Mouse (Mus musculus) E14TG2a.4 (cell line): Measurements from ENCODE around the gene Rer1.

Experiments
- H3K27me3 ChIP-seq: 2 replicates; pipeline ENCODE4 v1.6.1; 2014; ENCODE audit warnings: low read length, control low read depth; ENCODE audit not compliant: insufficient read depth
- H3K36me3 ChIP-seq: 2 replicates; pipeline ENCODE4 v1.6.1; 2014; ENCODE audit warnings: low read length, control low read depth; ENCODE audit not compliant: insufficient read depth
- H3K4me1 ChIP-seq: replicated peaks from 2 replicates; pipeline ENCODE4 v1.6.1; 2014; ENCODE audit warnings: low read depth, low read length, control low read depth
- H3K4me3 ChIP-seq: replicated peaks from 2 replicates; pipeline ENCODE4 v1.5.1; 2014; ENCODE audit warnings: mild to moderate bottlenecking, low read length
- H3K9me3 ChIP-seq: 2 replicates; pipeline ENCODE4 v1.6.1; 2014; ENCODE audit warnings: low read length, control low read depth
- CTCF ChIP-seq: conservative IDR thresholded peaks from 2 replicates; pipeline ENCODE4 v1.5.1; 2014; ENCODE audit warnings: low read length
- NANOG ChIP-seq: IDR thresholded peaks from 2 replicates; pipeline ENCODE4 v1.6.1; 2014; ENCODE audit warnings: borderline replicate concordance, low read length, mixed read lengths
- POU5F1 ChIP-seq: IDR thresholded peaks from 2 replicates; pipeline ENCODE4 v1.6.1; 2014; ENCODE audit warnings: low read length, borderline replicate concordance

The Rer1 gene

DNA sequence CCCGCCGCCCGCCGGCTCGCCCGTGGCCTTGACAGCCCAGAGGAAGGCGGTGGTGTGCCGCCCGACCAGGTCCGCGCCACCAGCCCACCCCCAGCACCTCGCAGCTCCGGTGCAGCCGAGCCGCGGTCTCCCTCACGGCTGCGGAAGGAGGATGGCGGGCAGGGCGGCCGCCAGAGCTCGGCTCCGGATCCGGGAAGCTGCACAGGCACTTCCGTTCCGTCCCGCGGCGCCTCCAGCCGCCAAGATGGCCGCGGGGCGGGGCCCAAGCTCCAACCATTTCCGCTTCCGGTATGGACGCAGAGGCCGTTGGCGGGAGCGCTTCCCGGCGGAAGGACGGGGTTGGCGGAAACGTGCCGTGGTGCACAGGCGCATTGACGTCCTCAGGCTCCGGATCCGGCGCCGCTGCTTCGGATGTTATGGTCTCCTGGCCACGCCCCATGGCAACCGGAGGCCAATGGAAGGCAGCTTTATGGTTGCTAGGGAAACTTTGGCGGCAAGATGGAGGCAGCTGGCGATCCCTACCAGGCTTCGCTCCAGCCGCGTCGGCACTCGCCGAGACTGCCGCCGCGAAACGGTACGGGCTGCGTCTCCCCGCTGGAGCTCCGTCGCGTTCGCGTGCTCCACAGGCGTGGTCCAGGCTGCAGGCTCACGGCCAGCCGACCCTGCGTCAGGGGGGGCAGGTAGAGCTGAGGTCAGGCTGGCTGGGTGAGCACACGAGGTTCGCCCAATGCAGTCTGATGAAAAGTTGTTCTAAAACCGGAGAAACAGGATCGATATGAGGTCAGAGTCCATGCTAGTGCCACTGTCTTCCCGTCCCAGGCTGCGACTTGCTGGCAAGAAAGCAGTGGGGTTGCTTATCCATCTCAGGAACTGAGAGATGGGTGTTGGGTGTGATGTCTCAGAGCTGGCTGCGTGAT is at the start of gene Rer1, which contains the start of gene Morn1:
Rer1 (minus strand) TSS at position 275 of the 917 bp plus-strand sequence.
Morn1 (plus strand) TSS at position 470 of the 917 bp plus-strand sequence.
- TF ChIP-seq NANOG (no peak), POU5F1 (no peak), CTCF (no peak)
- peak within 1 kb of the TSS; percentile 100 for H3K4me3 ChIP-seq
- no peaks in the 10 kb centered on the region for H3K27me3 ChIP-seq
- no peaks in the 10 kb centered on the region for H3K9me3 ChIP-seq
- peaks cover 48% of the 10 kb centered on the region for H3K4me1 ChIP-seq
- peaks cover 65% of the 10 kb centered on the region for H3K36me3 ChIP-seq

DNA sequence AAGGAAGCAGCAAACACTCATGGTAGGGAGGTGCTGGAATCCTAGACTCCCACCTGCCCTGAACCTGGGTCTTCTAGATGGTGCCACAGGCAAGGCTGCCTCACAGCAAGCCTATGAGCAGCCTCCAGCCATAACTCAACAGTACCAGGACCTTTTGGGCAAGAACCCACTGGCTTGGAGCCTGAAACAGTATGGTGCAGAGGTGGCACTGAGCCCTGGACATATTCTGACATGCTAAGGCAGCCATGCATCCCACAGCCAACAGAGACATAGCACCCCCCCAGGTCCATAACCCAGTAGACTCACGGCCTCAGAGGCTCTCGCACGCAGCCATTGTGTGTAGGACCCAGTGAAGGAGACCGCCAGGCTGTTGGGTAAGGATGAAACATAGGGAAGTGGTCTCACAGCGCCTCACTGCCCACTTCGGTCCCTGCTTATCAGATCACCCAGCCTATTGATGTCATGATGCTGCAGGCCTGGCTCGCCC is 48.5 kb upstream of the Rer1 start:
- Histone ChIP-seq H3K27me3 (no peaks in the 10 kb centered on the region), H3K9me3 (no peaks in the 10 kb centered on the region), H3K4me3 (no peak overlapping the region), H3K36me3 (no peaks in the 10 kb centered on the region), H3K4me1 (peaks cover 45% of the 10 kb centered on the region)
- TF ChIP-seq POU5F1 (no peak), NANOG (no peak), CTCF (no peak)

DNA sequence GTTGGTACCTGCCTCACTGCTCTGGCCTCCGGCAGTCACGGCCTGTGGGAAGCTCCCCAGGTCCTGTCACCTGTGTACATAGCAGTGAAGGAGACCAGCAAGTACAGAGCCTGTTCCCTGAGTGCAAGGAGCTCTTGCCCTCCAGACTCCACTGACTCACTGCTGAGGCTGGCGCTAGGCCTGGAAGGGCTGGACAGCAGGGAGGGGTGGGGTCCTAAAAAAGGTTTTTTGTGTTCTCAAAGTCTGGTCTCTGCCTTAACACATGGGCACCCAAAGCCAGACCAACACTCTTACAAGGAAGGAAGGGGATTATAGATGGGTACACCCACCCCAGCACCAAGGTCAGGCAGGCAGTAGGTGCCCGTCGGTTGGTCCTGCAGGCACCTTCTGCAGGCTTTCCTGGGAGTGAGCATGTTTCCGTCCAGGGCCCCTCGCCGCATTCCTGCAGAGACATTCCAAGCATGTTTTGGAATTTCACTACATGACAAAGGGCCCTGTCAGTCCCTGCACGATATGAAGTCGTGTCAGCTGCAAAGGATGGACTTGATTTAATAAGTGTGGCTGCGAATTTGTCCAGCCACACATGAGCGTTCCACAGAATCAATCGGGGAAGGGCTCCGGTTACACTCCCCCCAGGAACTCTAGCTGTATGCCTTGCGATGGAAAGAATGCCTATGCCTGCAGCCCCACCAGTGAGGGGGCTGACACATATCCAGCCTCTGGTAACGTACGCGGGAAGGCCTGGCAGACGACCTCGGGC is 47.7 kb upstream of the Rer1 start:
- Histone ChIP-seq H3K4me1 (peaks cover 53% of the 10 kb centered on the region), H3K27me3 (no peaks in the 10 kb centered on the region), H3K4me3 (no peak overlapping the region), H3K9me3 (no peaks in the 10 kb centered on the region), H3K36me3 (no peaks in the 10 kb centered on the region)
- TF ChIP-seq NANOG: no peak
- no peak for TF ChIP-seq CTCF
- no peak for TF ChIP-seq POU5F1

DNA sequence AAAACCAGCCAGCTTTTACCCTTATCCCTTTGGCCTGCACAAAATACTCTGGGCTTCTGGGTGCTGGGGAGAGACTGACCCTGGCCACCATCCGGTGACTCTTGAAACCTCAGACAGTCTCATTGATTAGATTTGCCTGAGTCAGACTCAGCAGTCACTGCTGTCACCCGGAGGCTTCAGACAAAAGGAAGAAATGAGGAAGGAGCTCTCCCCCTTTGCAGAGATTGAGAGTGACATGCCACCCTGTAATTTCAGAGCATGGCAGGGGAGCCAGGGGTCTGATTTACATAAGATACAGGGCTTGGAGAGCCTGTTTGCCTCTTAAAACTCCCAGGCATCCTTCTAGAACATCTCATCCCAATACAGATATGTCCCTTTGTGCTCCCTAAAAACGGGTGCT is 47.0 kb upstream of the Rer1 start:
- peaks cover 57% of the 10 kb centered on the region for H3K4me1 ChIP-seq
- H3K27me3 ChIP-seq: no peaks in the 10 kb centered on the region
- TF ChIP-seq NANOG (no peak), POU5F1 (no peak), CTCF (no peak)
- no peak overlapping the region for H3K4me3 ChIP-seq
- H3K36me3 ChIP-seq: no peaks in the 10 kb centered on the region
- no peaks in the 10 kb centered on the region for H3K9me3 ChIP-seq

DNA sequence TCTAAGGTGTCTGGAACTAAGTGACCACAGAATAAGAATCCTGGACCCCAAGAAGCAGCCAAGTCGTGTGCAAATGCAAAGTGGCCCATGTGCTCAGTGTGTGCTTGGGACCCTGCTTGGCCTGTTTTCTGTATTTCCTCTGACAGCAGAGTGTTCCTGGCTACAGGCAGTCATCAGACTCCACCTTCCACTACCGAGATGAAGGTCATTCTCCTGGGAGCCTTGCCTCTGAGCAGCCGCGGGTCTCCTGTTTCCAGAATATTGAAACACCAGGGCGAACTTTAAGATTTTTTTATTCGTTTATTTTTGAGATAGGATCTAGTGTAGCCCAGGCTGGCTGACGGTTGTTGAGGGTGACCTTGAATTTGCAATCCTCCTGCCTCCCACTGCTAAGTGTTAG is 44.4 kb upstream of the Rer1 start:
- H3K36me3 ChIP-seq: no peaks in the 10 kb centered on the region
- H3K27me3 ChIP-seq: no peaks in the 10 kb centered on the region
- H3K4me1 ChIP-seq: peaks cover 52% of the 10 kb centered on the region
- TF ChIP-seq NANOG: no peak
- no peak for TF ChIP-seq POU5F1
- TF ChIP-seq CTCF: no peak
- no peak overlapping the region for H3K4me3 ChIP-seq
- no peaks in the 10 kb centered on the region for H3K9me3 ChIP-seq

DNA sequence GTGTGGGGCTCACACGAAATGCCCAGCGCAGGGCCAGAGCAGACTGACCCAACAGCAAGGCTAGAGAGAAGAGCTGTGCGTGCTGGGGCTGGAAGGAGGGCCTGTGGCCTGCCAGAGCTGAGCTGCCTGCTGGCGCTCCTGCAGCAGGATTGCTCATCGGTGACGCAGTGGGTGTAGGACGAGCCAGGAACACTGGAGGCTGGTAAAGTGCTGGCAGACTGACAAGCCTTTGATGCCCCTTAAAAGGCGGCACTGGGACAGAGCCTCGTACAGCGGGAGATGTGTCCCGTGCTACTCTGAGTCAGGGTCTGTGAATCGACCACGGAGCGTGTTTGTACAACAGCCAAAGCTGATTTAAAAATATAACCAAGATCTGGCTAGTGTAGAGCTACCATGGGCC is 43.8 kb upstream of the Rer1 start:
- Histone ChIP-seq H3K9me3 (no peaks in the 10 kb centered on the region), H3K4me3 (peak overlapping the region; percentile 37; the same call in 1 of the 2 replicates), H3K36me3 (no peaks in the 10 kb centered on the region), H3K4me1 (peaks cover 52% of the 10 kb centered on the region), H3K27me3 (no peaks in the 10 kb centered on the region)
- no peak for TF ChIP-seq NANOG
- no peak for TF ChIP-seq POU5F1
- TF ChIP-seq CTCF: no peak

DNA sequence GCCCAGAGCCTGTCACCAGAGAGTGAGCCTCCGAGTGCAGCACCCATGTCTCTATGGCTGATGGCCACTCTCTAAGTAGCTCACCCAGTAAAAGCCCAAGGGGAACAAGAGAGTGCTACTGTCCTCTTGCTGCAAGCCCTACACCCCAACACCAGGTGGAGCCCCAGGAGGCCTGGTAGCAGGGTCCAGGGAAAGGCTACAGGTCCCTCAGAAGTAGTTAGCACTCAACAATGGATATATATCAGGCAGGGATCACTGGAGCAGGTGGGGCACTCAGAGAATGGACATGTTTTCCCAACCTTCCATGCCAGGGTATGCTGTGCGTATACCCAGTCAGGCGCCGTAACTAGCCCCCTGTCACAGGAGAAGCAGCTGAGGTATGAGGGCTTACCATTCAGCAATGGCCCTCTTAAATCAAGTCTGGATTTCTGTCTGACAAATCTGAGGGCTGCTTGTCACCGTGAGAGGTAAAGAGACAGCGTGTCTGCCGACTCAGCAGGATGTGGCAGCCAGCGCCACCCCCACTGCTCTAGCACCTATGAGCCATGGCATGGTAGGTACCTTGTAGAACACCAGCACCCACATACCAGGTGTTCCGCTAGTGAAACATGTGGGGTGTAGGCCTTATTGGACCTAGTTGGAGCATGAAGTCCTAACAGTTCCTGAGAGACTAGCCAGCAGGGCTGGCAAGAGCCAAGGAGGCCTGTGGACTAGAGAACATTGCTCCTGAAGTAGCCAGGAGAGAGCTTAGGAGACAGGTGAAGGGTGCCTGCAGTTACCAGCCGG is 43.1 kb upstream of the Rer1 start:
- Histone ChIP-seq H3K27me3 (no peaks in the 10 kb centered on the region), H3K4me3 (peak overlapping the region; percentile 37; the same call in 1 of the 2 replicates), H3K4me1 (peaks cover 54% of the 10 kb centered on the region), H3K9me3 (no peaks in the 10 kb centered on the region), H3K36me3 (no peaks in the 10 kb centered on the region)
- peak; percentile 27 for TF ChIP-seq CTCF
- TF ChIP-seq NANOG: no peak

DNA sequence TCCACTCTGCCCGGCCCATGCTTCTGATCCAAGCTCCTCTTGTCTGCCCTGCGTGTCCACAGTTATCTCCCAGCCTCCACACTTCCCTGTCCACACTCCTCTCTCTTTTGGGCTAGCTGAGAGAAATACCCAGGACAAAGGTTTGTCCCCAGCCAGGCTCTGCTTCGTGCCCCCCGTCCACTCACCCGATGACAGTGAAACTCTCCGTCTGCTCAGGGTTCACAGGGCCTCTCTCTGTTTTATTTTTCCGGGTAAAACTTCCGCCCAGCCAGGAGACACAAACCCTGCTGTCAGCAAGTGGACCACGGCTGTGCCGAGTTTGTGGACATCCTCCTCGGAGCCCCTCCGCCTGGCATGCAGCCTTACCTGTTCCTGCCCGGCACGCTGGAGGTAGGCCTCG is 42.2 kb upstream of the Rer1 start:
- no peaks in the 10 kb centered on the region for H3K36me3 ChIP-seq
- peaks cover 58% of the 10 kb centered on the region for H3K4me1 ChIP-seq
- no peaks in the 10 kb centered on the region for H3K9me3 ChIP-seq
- H3K27me3 ChIP-seq: no peaks in the 10 kb centered on the region
- H3K4me3 ChIP-seq: no peak overlapping the region
- no peak for TF ChIP-seq POU5F1
- no peak for TF ChIP-seq CTCF
- no peak for TF ChIP-seq NANOG
